Mouse (Mus musculus): ENCODE measurements around the gene Sesn1. TPM values are rescaled to one million over a fixed set of nuclear protein-coding genes. Genes with fewer than 3 reads are reported as not detected.

Sesn1 gene
- total RNA-seq, 2 experiments from 2014 or later = 118 to 224 TPM

- intact Hi-C loops (cut with DNase I) = loop anchor here (2.0 to 10.0 kb wide), 2 partner anchors 127 to 263 kb away; no protein-coding TSS in a partner anchor
- no peak for DNase-seq
Observed at GRCm38 (mm10) chr10:41957421-41958225, 147.9 kb downstream of the Sesn1 start.

Other genes with a start within 250 kb of the Sesn1 start
- gene Ccdc162, start 93.3 kb upstream of the Sesn1 start, total RNA-seq (2021) = under 1 TPM; 0.36 to 0.38 TPM
- gene Cep57l1, start 64 bp upstream of the Sesn1 start, total RNA-seq (2021) = 1 to 10 TPM; 2.9 to 3.7 TPM
- gene Armc2, start 208.5 kb downstream of the Sesn1 start, total RNA-seq (2021) = 10 to 100 TPM in 1 of 2 experiments, 1 to 10 TPM in 1; 9.9 to 11.8 TPM